ENCODE assay signal across 39 mouse cellular contexts in the genomic region with DNA sequence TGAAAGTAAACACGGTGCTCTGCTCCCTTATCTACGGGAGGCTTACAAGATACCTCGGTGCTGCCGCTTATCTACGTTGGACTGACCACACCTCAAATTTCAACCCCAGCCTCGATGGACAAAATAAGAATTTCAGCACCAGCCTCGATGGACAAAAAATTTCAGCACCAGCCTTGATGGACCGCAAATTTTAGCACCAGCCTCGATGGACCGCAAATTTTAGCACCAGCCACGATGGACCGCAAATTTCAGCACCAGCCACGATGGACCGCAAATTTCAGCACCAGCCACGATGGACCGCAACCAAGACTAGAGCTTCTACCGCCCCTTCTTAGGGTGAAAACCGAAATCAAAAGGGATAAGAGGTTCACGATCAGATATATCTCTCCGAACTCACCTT. TPM values are rescaled to one million over a fixed set of nuclear protein-coding genes. Genes with fewer than 3 reads are reported as not detected.
"Had no signal": no experiment of that assay in that cellular context is flagged by ENCODE, and none has a peak within 500 bp of the region (broad histone marks: within the 10 kb centered on the region; RNA-seq: fewer than 3 reads in every experiment).

No protein-coding gene starts in this region.

RNA-seq across cellular contexts. Expression of a gene that starts 47.7 kb away (rescaled TPM):
- total RNA-seq: gastrocnemius, adult 2 months; gastrocnemius, postnatal 10 days; gastrocnemius, postnatal 25 days; gastrocnemius, postnatal 4 days; granulocyte monocyte progenitor cell, adult 5-6 weeks; heart, adult 18-20 months; heart, adult 8-10 months; heart, postnatal 10 days; heart, postnatal 25 days; heart, postnatal 4 days; layer of hippocampus, adult 18-20 months; layer of hippocampus, adult 8-10 months; layer of hippocampus, postnatal 14 days; layer of hippocampus, postnatal 36 days; left cerebral cortex, adult 18-20 months; left cerebral cortex, adult 8-10 months; left cerebral cortex, postnatal 10 days; left cerebral cortex, postnatal 25 days; left cerebral cortex, postnatal 4 days; liver, adult 2 months had no signal
- polyA plus RNA-seq: heart, embryonic 10.5 days; heart, embryonic 12.5 days; heart, embryonic 14.5 days; heart, embryonic 16.5 days; hindbrain, embryonic 10.5 days; hindbrain, embryonic 12.5 days; hindbrain, embryonic 14.5 days; hindbrain, embryonic 16.5 days; inflammation-experienced regulatory T-cells, adult 6 months; intestine, embryonic 15.5 days; intestine, postnatal 0 days; kidney, embryonic 14.5 days; kidney, embryonic 16.5 days; large intestine, adult 2 months; limb, embryonic 11.5 days; limb, embryonic 13.5 days; limb, embryonic 15.5 days; liver, adult 2 months; liver, embryonic 12.5 days; liver, embryonic 14.5 days had no signal
